Mouse (Mus musculus) stomach, embryonic 14.5 days (tissue): ENCODE results near the gene Wdr20. TPM values are rescaled to one million over a fixed set of nuclear protein-coding genes. Genes with fewer than 3 reads are reported as not detected.

Experiments used
- ATAC-seq: fragments of 200-750 bp; cut with Nextera tagmentation; 2 replicates; pipeline ENCODE4 v1.8.0; 2017; ENCODE audit warnings: low read depth, moderate TSS enrichment; ENCODE audit not compliant: insufficient number of reproducible peaks, insufficient read depth, low FRiP score
- H3K27ac ChIP-seq: fragments of 300-500 bp; sonication (generic); 2 replicates; pipeline ENCODE4 v1.5.1; 2014; ENCODE audit warnings: mild to moderate bottlenecking, low read length, moderate library complexity, mixed read lengths
- H3K27me3 ChIP-seq: fragments of 300-500 bp; sonication (generic); 2 replicates; pipeline ENCODE4 v1.6.1; 2014; ENCODE audit warnings: low read length, control low read depth, mixed read lengths; ENCODE audit not compliant: control insufficient read depth, insufficient read depth
- H3K36me3 ChIP-seq: fragments of 300-500 bp; sonication (generic); 2 replicates; pipeline ENCODE4 v1.6.1; 2014; ENCODE audit warnings: mild to moderate bottlenecking, control low read depth, low read length, moderate library complexity, mixed read lengths; ENCODE audit not compliant: control insufficient read depth, insufficient read depth
- H3K4me1 ChIP-seq: fragments of 300-500 bp; sonication (generic); 2 replicates; pipeline ENCODE4 v1.6.1; 2014; ENCODE audit warnings: low read length, control low read depth, mixed read lengths; ENCODE audit not compliant: control insufficient read depth, insufficient read depth
- H3K4me2 ChIP-seq: fragments of 300-500 bp; sonication (generic); replicated peaks from 2 replicates; pipeline ENCODE4 v1.6.1; 2014; ENCODE audit warnings: low read depth, low read length, control low read depth
- H3K4me3 ChIP-seq: fragments of 300-500 bp; sonication (generic); 2 replicates; pipeline ENCODE4 v1.5.1; 2014; ENCODE audit warnings: low read depth, low read length, control low read depth
- H3K9ac ChIP-seq: fragments of 300-500 bp; sonication (generic); replicated peaks from 2 replicates; pipeline ENCODE4 v1.6.1; 2014; ENCODE audit warnings: low read depth, mild to moderate bottlenecking, control low read depth, low read length, moderate library complexity, mixed read lengths
- H3K9me3 ChIP-seq: fragments of 300-500 bp; sonication (generic); 2 replicates; pipeline ENCODE4 v1.6.1; 2016; ENCODE audit warnings: low read depth, low read length, control low read depth; ENCODE audit not compliant: control insufficient read depth
- WGBS: fragments of 180-500 bp; shearing (Covaris S2); extraction: QIAGEN DNeasy Blood & Tissue Kit; methylation state at CpG from one replicate; pipeline ENCODE4 v1.1.7; 2014; 5-methylcytosine and 5-hydroxymethylcytosine counted together
- polyA plus RNA-seq: library from polyadenylated mRNA; unstranded; fragments of >200 nt; fragmentation: Nextera tagmentation; extraction: Ambion mirVana; gene quantifications from 2 replicates; pipeline ENCODE4 v1.2.1, GENCODE M21; 2014

The Wdr20 gene
- polyA plus RNA-seq, 1 experiment from 2014 or later = 25.1 TPM

DNA sequence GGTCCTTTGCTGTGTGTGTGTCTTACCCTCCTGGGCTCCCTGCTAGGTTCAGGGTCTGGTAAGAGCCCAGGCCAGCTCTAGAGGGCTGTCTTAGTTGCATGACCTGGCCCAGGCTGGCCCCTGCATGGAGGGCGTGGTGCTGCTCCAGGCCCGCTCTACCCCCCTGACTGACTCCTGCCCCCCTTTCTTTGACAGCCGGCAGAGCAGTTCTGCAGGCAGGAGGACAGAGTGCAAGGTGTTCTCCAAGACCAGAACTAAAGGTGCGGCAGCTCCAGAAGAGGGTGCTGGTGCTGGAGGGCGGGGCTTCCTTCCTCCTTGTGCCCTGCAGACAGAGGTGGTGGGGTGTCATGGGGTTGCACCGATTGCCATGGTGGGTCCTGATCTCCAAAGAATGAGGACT is 59.0 kb downstream of the Wdr20 start:
- ATAC-seq = 0 out of 2 replicates have a peak, but pooled peaks have one; percentile 23
- H3K36me3 ChIP-seq = peaks cover 3% of the 10 kb centered on the region; the same call in 1 of the 2 replicates
- no peaks in the 10 kb centered on the region for H3K9me3 ChIP-seq
- no peak overlapping the region for H3K27ac ChIP-seq
- H3K4me2 ChIP-seq = no peak overlapping the region
- H3K9ac ChIP-seq = no peak overlapping the region
- H3K4me1 ChIP-seq = no peaks in the 10 kb centered on the region
- H3K4me3 ChIP-seq = no peak overlapping the region
- 68% methylated on average over 6 of the region's 6 CpGs for WGBS
- no peaks in the 10 kb centered on the region for H3K27me3 ChIP-seq

DNA sequence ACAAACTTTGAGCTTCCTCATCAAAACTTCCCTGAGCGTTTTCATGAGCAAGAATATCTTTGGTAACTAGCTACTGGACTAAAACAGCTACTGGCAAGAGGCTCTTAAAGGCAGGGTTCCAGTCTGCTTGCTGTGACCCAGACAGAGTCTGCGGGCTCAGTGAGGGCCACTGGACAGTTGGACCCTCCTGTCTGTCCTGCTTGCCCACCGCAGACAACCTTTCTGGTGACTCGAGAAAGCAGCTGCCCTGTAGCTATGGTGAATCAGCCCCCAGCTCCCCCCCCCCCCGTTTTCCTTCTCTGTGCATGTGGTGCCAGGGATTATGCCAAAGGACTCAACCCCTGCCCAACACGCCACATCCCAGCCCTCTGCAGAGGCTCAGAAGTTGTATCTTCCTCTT is 59.5 kb downstream of the Wdr20 start:
- no peak for ATAC-seq
- H3K27ac ChIP-seq = no peak overlapping the region
- no peak overlapping the region for H3K4me3 ChIP-seq

DNA sequence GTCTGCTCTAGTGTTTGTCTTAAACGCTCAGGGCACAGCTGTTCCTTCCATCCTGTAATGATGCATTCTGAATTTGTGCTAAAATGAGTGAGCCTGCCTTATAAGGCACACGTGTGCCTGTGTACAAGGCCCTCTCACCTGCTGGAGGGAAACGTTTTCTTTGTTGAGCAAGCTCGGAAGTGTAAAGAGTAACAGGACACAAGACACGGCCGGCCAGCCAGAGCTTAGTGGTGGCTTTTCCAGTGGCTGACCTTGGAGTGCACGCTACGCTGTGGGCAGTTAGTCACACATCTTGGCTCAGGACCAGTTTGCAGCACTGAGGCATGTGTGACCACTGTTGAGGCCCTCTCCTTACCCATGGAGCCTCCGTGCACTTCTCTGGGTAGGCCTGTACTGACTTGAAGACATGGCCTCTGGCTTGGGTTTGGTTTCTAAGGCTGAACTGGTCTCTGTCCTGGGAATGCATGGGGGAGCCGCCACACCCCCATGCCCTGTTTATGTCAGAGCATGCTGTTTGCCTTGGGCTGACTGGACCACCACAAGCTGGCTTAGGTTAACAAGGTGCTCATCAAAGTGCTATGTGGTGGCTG is 60.2 kb downstream of the Wdr20 start:
- H3K9me3 ChIP-seq = no peaks in the 10 kb centered on the region
- H3K4me3 ChIP-seq = no peak overlapping the region
- H3K4me1 ChIP-seq = 0 out of 2 replicates have a peak, but pooled peaks cover 2% of the 10 kb centered on the region
- H3K27ac ChIP-seq = no peak overlapping the region
- no peaks in the 10 kb centered on the region; the same call in 1 of the 2 replicates for H3K36me3 ChIP-seq
- no peaks in the 10 kb centered on the region for H3K27me3 ChIP-seq
- no peak overlapping the region for H3K9ac ChIP-seq
- H3K4me2 ChIP-seq = no peak overlapping the region
- ATAC-seq = no peak
- 85% methylated on average over 10 of the region's 10 CpGs for WGBS

More for the DNA sequence above, 59.5 kb downstream of the Wdr20 start:
- Histone ChIP-seq H3K27me3 (no peaks in the 10 kb centered on the region), H3K9ac (no peak overlapping the region), H3K4me1 (0 out of 2 replicates have a peak, but pooled peaks cover under 1% of the 10 kb centered on the region), H3K4me2 (no peak overlapping the region), H3K36me3 (peaks cover 3% of the 10 kb centered on the region; the same call in 1 of the 2 replicates), H3K9me3 (no peaks in the 10 kb centered on the region)
- WGBS = 85% methylated on average over 6 of the region's 6 CpGs

GRCm38 (mm10) chr12:110799226-110799625 is 61.5 kb downstream of the Wdr20 start:
- Histone ChIP-seq H3K4me3 (no peak overlapping the region), H3K27ac (no peak overlapping the region), H3K9ac (no peak overlapping the region), H3K27me3 (no peaks in the 10 kb centered on the region), H3K4me1 (0 out of 2 replicates have a peak, but pooled peaks cover 2% of the 10 kb centered on the region), H3K36me3 (peaks cover under 1% of the 10 kb centered on the region; the same call in 1 of the 2 replicates), H3K9me3 (no peaks in the 10 kb centered on the region), H3K4me2 (no peak overlapping the region)
- WGBS = 93% methylated on average over 4 of the region's 4 CpGs
- no peak for ATAC-seq

- 66% methylated on average over 10 of the region's 10 CpGs for WGBS
- no peak overlapping the region for H3K9ac ChIP-seq
Observed at GRCm38 (mm10) chr12:110801876-110802464, 64.2 kb downstream of the Wdr20 start.

DNA sequence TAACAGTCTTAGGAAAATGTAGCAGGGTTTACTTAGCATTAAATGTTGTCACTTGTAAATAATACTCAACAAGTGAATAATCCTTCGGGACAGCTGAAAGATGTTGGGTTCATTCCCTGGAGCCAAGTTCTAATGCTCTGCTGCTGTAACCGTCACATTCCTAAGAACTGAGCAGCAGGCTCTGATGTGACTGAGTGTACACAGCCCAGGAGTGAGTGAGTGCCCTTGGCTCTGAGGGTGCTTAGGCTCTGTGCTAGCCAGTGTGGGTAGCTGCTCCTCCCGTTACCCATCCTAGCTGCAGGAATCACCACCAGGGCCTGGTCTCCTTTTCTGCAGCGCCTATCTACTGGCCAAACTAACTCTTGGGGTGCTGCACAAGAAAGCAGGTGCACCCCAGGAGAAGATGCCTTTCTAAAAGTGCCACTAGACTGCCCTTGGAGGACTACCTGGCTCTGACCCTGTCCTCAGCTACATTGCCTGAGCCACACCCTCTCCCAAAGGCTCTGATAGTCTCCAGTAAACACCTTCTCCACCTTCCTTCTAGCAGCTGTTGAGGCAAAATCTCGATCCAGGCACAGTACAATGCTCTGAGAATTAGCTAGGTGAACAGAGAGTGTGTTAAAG is 65.0 kb downstream of the Wdr20 start:
- Histone ChIP-seq H3K36me3 (peaks cover 7% of the 10 kb centered on the region; the same call in 1 of the 2 replicates), H3K27ac (no peak overlapping the region), H3K4me3 (no peak overlapping the region), H3K27me3 (no peaks in the 10 kb centered on the region), H3K9ac (no peak overlapping the region), H3K9me3 (no peaks in the 10 kb centered on the region), H3K4me1 (0 out of 2 replicates have a peak, but pooled peaks cover 2% of the 10 kb centered on the region), H3K4me2 (no peak overlapping the region)
- ATAC-seq = no peak
- 76% methylated on average over 5 of the region's 5 CpGs for WGBS

More at GRCm38 (mm10) chr12:110801876-110802464, 64.2 kb downstream of the Wdr20 start:
- no peak overlapping the region for H3K4me3 ChIP-seq
- no peak for ATAC-seq
- H3K4me2 ChIP-seq = no peak overlapping the region
- no peaks in the 10 kb centered on the region for H3K27me3 ChIP-seq
- peaks cover 3% of the 10 kb centered on the region; the same call in 1 of the 2 replicates for H3K36me3 ChIP-seq
- 0 out of 2 replicates have a peak, but pooled peaks cover 2% of the 10 kb centered on the region for H3K4me1 ChIP-seq
- no peak overlapping the region for H3K27ac ChIP-seq
- H3K9me3 ChIP-seq = no peaks in the 10 kb centered on the region

DNA sequence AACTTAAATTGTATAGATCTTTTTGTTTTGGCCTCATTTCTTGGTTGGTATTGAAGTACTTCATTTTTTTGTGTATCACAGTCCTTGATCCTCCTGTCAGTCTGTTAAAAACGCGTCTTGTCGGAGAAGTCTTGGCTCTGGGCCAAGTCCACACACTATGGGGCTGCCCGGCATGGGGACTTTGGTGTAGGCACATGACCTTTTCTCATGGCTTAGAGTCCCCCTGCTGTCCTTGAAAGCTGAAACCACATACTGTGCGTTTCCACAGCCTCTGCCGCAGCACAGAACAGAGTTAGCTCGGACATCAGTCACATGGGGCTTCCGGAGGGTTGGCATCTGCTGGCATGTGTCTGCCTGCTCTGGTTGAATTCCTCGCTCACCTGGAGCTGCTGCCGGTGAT is 66.5 kb downstream of the Wdr20 start:
- H3K4me1 ChIP-seq = 0 out of 2 replicates have a peak, but pooled peaks cover 2% of the 10 kb centered on the region
- no peaks in the 10 kb centered on the region for H3K27me3 ChIP-seq
- H3K4me2 ChIP-seq = no peak overlapping the region
- no peak overlapping the region for H3K9ac ChIP-seq
- H3K4me3 ChIP-seq = no peak overlapping the region
- no peak overlapping the region for H3K27ac ChIP-seq
- peak; percentile 57; the same call in 1 of the 2 replicates for ATAC-seq
- 42% methylated on average over 10 of the region's 10 CpGs for WGBS
- no peaks in the 10 kb centered on the region for H3K9me3 ChIP-seq
- peaks cover 12% of the 10 kb centered on the region; the same call in 1 of the 2 replicates for H3K36me3 ChIP-seq

DNA sequence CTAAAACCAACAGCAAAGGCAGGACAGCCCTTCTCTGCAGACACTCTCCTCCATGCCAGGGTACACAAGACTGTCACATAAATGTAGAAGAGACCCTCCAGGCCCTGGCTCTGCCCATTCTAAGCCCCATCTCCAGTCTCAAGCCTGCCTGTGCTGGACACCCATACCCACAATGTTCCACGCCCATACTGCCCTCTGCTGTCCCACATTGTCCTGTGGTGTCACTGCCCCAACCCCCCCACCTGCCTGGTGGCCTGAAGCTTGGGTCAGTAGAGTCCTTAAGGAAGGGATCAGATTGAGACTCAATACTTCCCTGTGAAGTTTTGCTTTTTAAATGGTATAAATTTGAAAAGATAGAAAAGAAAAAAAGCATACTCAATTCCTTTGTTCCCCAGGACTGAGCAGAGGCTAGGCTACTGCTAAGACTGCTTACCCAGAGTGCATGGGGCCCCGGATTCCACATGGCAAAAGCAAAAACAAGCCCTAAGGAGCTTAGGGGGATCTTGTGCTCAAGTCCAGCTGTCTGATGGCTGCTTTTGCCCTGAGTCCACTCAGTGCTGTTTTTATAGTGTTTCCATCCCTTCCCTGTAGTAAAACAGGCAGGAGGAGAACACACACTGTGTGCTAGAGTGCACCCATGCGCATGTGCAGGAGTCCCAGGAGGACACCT is 68.7 kb downstream of the Wdr20 start:
- H3K36me3 ChIP-seq = peaks cover 12% of the 10 kb centered on the region; the same call in 1 of the 2 replicates
- H3K4me3 ChIP-seq = no peak overlapping the region
- no peak for ATAC-seq
- 78% methylated on average over 3 of the region's 3 CpGs for WGBS
- 0 out of 2 replicates have a peak, but pooled peaks cover 2% of the 10 kb centered on the region for H3K4me1 ChIP-seq
- no peak overlapping the region for H3K27ac ChIP-seq
- H3K9me3 ChIP-seq = no peaks in the 10 kb centered on the region
- no peak overlapping the region for H3K4me2 ChIP-seq
- H3K9ac ChIP-seq = no peak overlapping the region
- H3K27me3 ChIP-seq = no peaks in the 10 kb centered on the region
